Mouse (Mus musculus) heart, embryonic 13.5 days (tissue): ENCODE measurements at regions not wholly inside any gene's neighbourhood (a gene's known extent, or its start where the extent isn't known, plus 50 kb on each side); places are given as distances from the start of the nearest gene placed in this dataset.
"Not testable (repeated sequence)": the region's sequence is repeated elsewhere in the genome, so short reads cannot be mapped to it uniquely, and the experiment has no call there.

ENCODE experiments used
- ATAC-seq: fragments of 200-750 bp; cut with Nextera tagmentation; 2 replicates; pipeline ENCODE4 v1.8.0; 2017; ENCODE audit warnings: moderate TSS enrichment; ENCODE audit not compliant: insufficient number of reproducible peaks, low FRiP score, low TSS enrichment; ENCODE audit errors: extremely low read depth
- H3K27ac ChIP-seq: fragments of 300-500 bp; sonication (generic); replicated peaks from 2 replicates; pipeline ENCODE4 v1.5.1; 2015; ENCODE audit warnings: moderate library complexity, mild to moderate bottlenecking, inconsistent platforms
- H3K27me3 ChIP-seq: fragments of 300-500 bp; sonication (generic); replicated peaks from 2 replicates; pipeline ENCODE4 v1.6.1; 2015; ENCODE audit warnings: mild to moderate bottlenecking, inconsistent platforms
- H3K36me3 ChIP-seq: fragments of 300-500 bp; sonication (generic); 2 replicates; pipeline ENCODE4 v1.6.1; 2015; ENCODE audit warnings: mild to moderate bottlenecking, inconsistent platforms
- H3K4me1 ChIP-seq: fragments of 300-500 bp; sonication (generic); 2 replicates; pipeline ENCODE4 v1.6.1; 2015; ENCODE audit warnings: inconsistent platforms
- H3K4me2 ChIP-seq: fragments of 300-500 bp; sonication (generic); 2 replicates; pipeline ENCODE4 v1.6.1; 2015; ENCODE audit warnings: inconsistent platforms, mild to moderate bottlenecking, moderate library complexity
- H3K4me3 ChIP-seq: fragments of 300-500 bp; sonication (generic); 2 replicates; pipeline ENCODE4 v1.5.1; 2015; ENCODE audit warnings: moderate library complexity, mild to moderate bottlenecking, inconsistent platforms
- H3K9ac ChIP-seq: fragments of 300-500 bp; sonication (generic); 2 replicates; pipeline ENCODE4 v1.6.1; 2015; ENCODE audit warnings: inconsistent platforms, mild to moderate bottlenecking, moderate library complexity
- H3K9me3 ChIP-seq: fragments of 300-500 bp; sonication (generic); 2 replicates; pipeline ENCODE4 v1.6.1; 2016; ENCODE audit warnings: inconsistent platforms
- WGBS: fragments of 180-500 bp; shearing (Covaris S2); methylation state at CpG from one replicate; pipeline ENCODE4 v1.1.7; 2015; ENCODE audit warnings: mixed read lengths; 5-methylcytosine and 5-hydroxymethylcytosine counted together

DNA sequence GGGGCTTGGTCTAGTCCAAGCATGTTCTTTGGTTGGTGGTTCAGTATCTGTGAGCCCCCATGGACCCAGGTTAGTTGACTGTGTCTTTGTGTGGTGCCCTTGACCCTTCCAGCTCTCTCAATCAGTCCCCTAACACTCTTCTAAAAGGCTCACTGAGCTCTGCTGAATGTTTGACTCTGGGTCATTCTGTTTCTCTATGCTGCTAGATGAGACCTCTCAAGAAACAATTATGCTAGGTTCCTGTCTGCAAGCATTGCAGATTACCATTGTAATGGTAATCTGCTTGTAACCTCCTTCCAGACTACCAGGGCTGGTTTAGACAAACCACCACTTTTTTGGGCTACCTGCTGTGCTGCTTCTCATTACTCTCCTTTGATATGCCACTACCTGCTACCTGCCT, 2863.9 kb downstream of the Gm37988 start:
- Histone ChIP-seq H3K9me3 (no peaks in the 10 kb centered on the region), H3K9ac (no peak overlapping the region), H3K4me1 (no peaks in the 10 kb centered on the region), H3K27me3 (no peaks in the 10 kb centered on the region), H3K4me2 (no peak overlapping the region), H3K36me3 (no peaks in the 10 kb centered on the region), H3K4me3 (no peak overlapping the region), H3K27ac (no peak overlapping the region)
- ATAC-seq: no peak

DNA sequence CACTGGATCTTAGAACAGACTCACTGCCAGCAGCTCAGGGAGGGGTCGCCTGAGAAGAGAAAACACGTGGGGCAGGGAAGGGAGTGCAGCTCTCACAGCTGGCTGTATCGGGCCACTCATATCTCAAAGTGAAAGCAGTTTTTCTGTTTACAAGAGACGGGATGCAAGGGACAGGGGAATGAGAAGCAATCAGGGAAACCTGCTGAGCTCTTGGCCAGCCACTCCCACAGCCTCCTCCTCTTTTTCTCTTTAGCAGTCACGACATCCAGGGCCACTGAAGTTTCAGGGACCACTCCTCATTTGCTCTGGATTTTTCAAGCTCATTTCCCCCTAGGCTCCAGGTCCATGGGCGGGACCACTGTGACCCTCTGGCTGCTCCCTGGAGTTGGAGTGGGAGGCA, 2901.5 kb downstream of the Gm37988 start:
- not testable (repeated sequence) for H3K4me1 ChIP-seq, H3K4me3 ChIP-seq, H3K9ac ChIP-seq, H3K36me3 ChIP-seq, H3K27me3 ChIP-seq, ATAC-seq, H3K27ac ChIP-seq, H3K4me2 ChIP-seq
- H3K9me3 ChIP-seq: peaks cover 16% of the 10 kb centered on the region
- WGBS: 68% methylated on average over 6 of the region's 6 CpGs

GRCm38 (mm10) chr1:7732725-7733124, 2925.0 kb downstream of the Gm37988 start:
- Histone ChIP-seq H3K9me3 (no peaks in the 10 kb centered on the region), H3K4me3 (no peak overlapping the region)
- 63% methylated on average over 1 of the region's 1 CpGs for WGBS

DNA sequence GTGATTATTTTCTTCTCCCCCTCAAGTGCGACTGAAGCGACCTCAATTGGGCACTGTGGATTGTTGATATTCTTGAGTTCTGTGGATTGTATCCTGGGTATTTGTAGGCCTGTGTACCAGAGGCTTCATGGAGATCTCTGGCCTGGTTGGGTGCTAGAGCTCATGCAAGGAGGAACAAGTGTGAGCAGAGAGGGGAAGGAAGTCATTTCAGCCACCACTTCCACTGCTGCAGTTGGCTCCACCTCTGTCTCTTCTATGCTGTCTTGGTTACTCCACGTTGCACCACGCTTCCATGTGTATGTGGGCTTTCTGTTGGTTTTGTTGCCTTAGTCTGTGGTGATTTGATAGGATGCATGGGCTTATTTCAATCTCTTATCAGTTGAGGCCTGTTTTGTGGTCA, 2929.6 kb downstream of the Gm37988 start:
- Histone ChIP-seq H3K4me1 (no peaks in the 10 kb centered on the region), H3K9ac (no peak overlapping the region), H3K9me3 (no peaks in the 10 kb centered on the region), H3K27ac (no peak overlapping the region), H3K27me3 (no peaks in the 10 kb centered on the region), H3K4me2 (no peak overlapping the region), H3K36me3 (no peaks in the 10 kb centered on the region), H3K4me3 (no peak overlapping the region)
- ATAC-seq: no peak
- 69% methylated on average over 4 of the region's 4 CpGs for WGBS

More at GRCm38 (mm10) chr1:7732725-7733124, 2925.0 kb downstream of the Gm37988 start:
- H3K27ac ChIP-seq: no peak overlapping the region
- H3K4me2 ChIP-seq: no peak overlapping the region
- no peak overlapping the region for H3K9ac ChIP-seq
- no peaks in the 10 kb centered on the region for H3K4me1 ChIP-seq
- no peaks in the 10 kb centered on the region for H3K27me3 ChIP-seq
- H3K36me3 ChIP-seq: no peaks in the 10 kb centered on the region
- no peak for ATAC-seq

GRCm38 (mm10) chr1:7745887-7746286, 2938.2 kb downstream of the Gm37988 start:
- H3K27me3 ChIP-seq: no peaks in the 10 kb centered on the region
- 0 out of 2 replicates have a peak overlapping the region, but pooled peaks have one; percentile 42 for H3K27ac ChIP-seq
- H3K4me3 ChIP-seq: no peak overlapping the region
- H3K9ac ChIP-seq: no peak overlapping the region
- 35% methylated on average over 5 of the region's 5 CpGs for WGBS
- H3K36me3 ChIP-seq: no peaks in the 10 kb centered on the region
- no peaks in the 10 kb centered on the region for H3K4me1 ChIP-seq
- no peaks in the 10 kb centered on the region for H3K9me3 ChIP-seq
- no peak for ATAC-seq
- H3K4me2 ChIP-seq: no peak overlapping the region

DNA sequence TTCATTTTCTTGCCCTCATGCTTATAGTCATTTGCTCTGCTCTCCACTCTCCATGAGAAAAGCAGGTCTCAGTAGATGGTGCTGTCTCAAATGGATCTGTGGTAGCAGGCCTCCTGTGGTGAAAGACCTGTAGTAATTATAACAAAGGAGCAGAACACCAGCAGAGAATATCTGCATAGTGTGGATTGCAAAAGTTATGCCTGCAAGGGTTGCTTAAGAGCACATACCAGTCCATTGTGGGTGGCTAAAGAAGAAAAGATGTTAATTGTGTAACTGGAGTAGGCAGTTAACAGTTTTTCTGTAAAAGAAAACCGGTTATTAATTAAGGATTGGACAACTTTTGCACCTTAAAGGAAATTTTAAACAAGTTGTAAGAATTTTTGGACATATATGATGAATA, 2969.0 kb downstream of the Gm37988 start:
- Histone ChIP-seq H3K9ac (no peak overlapping the region), H3K27ac (peak overlapping the region; percentile 86), H3K4me3 (no peak overlapping the region), H3K9me3 (no peaks in the 10 kb centered on the region), H3K27me3 (no peaks in the 10 kb centered on the region), H3K4me1 (peaks cover 24% of the 10 kb centered on the region), H3K4me2 (0 out of 2 replicates have a peak overlapping the region, but pooled peaks have one; percentile 52), H3K36me3 (no peaks in the 10 kb centered on the region)
- WGBS: 19% methylated on average over 1 of the region's 1 CpGs
- ATAC-seq: no peak

DNA sequence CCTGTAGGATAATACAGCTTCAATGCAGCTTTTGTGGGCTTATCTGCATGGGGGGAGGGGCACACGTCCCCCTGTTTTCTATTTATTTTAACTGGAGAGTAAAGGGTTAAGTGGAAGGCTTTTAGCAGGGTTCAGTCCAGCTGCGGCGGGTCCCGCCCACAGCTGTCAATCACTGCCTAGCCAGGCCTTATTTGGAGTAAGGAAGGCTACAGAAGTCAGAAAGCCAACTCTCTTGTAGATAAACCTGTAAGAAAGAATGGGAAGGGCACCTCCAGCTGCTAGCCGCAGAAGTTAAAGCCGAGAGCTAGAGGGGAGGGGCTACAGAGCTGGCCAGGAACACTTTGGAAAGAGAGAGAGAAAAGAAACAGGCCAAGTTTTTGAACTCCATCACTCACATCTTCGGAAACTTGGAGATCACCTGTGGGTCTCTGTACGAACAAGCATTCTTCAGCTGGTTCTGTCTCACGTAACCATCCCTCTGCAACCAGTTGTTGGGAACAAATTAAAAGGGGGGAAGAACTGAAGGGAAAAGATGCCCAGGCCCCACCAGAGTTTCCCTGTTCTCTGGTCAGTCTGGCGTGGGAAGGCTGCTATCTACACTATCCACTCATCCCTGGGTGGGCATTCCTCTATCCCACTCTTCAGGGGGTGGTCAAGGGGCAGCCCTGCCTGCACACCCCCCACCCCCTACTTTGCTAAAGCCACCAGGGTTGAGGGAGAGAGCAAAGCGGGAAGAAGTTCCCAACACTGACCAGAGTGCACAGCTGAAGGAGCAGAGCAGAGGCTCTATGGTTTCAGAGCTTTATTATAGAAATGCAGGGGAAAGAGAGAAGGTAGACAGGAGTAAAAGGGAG, 2969.7 kb downstream of the Gm37988 start:
- 6% methylated on average over 11 of the region's 11 CpGs for WGBS
- Histone ChIP-seq H3K9me3 (no peaks in the 10 kb centered on the region), H3K4me3 (no peak overlapping the region), H3K4me2 (peak overlapping the region; percentile 52), H3K27ac (peak overlapping the region; percentile 86), H3K27me3 (no peaks in the 10 kb centered on the region), H3K4me1 (peaks cover 24% of the 10 kb centered on the region), H3K9ac (peak overlapping the region; percentile 37; the same call in 1 of the 2 replicates), H3K36me3 (no peaks in the 10 kb centered on the region)
- peak; percentile 51; the same call in 1 of the 2 replicates for ATAC-seq

- not testable (repeated sequence) for H3K9me3 ChIP-seq, H3K4me2 ChIP-seq, ATAC-seq, H3K27me3 ChIP-seq, H3K9ac ChIP-seq, H3K36me3 ChIP-seq, H3K4me3 ChIP-seq
- 39% methylated on average over 5 of the region's 5 CpGs for WGBS
- Histone ChIP-seq H3K4me1 (peaks cover 24% of the 10 kb centered on the region), H3K27ac (peak overlapping the region; percentile 86)
These were observed 2970.4 kb downstream of the Gm37988 start for GRCm38 (mm10) chr1:7778045-7778565.

- 67% methylated on average over 2 of the region's 2 CpGs for WGBS
- no peak overlapping the region for H3K4me2 ChIP-seq
- ATAC-seq: no peak
- no peaks in the 10 kb centered on the region for H3K36me3 ChIP-seq
- H3K27me3 ChIP-seq: no peaks in the 10 kb centered on the region
- no peak overlapping the region for H3K4me3 ChIP-seq
- H3K9me3 ChIP-seq: no peaks in the 10 kb centered on the region
- H3K4me1 ChIP-seq: peaks cover 24% of the 10 kb centered on the region
- no peak overlapping the region for H3K9ac ChIP-seq
- no peak overlapping the region for H3K27ac ChIP-seq
These were observed 2971.0 kb downstream of the Gm37988 start for GRCm38 (mm10) chr1:7778657-7779056.

GRCm38 (mm10) chr1:7823969-7824368, 3016.3 kb downstream of the Gm37988 start:
- H3K4me1 ChIP-seq: no peaks in the 10 kb centered on the region
- no peaks in the 10 kb centered on the region for H3K27me3 ChIP-seq
- H3K9me3 ChIP-seq: no peaks in the 10 kb centered on the region
- H3K4me2 ChIP-seq: no peak overlapping the region
- ATAC-seq: no peak
- no peaks in the 10 kb centered on the region for H3K36me3 ChIP-seq
- no peak overlapping the region for H3K27ac ChIP-seq
- no peak overlapping the region for H3K9ac ChIP-seq
- WGBS: 79% methylated on average over 2 of the region's 2 CpGs
- H3K4me3 ChIP-seq: no peak overlapping the region
